Mouse (Mus musculus) gastrocnemius, postnatal 25 days (tissue): ENCODE results near the gene Mettl23. TPM values are rescaled to one million over a fixed set of nuclear protein-coding genes. Genes with fewer than 3 reads are reported as not detected.
"Not testable (repeated sequence)": the region's sequence is repeated elsewhere in the genome, so short reads cannot be mapped to it uniquely, and the experiment has no call there.

Experiments used
- DNase-seq: peaks from one replicate; pipeline ENCODE4 v3.0.0; 2022
- total RNA-seq, 2 experiments: library from RNA; stranded (reverse); gene quantifications; 1 replicate in 1 of 2; 2 replicates in 1 of 2; pipeline ENCODE4 v1.2.3; 2021

Mettl23 gene
- total RNA-seq, 2 experiments from 2014 or later, result 33.1 to 36.7 TPM

DNA sequence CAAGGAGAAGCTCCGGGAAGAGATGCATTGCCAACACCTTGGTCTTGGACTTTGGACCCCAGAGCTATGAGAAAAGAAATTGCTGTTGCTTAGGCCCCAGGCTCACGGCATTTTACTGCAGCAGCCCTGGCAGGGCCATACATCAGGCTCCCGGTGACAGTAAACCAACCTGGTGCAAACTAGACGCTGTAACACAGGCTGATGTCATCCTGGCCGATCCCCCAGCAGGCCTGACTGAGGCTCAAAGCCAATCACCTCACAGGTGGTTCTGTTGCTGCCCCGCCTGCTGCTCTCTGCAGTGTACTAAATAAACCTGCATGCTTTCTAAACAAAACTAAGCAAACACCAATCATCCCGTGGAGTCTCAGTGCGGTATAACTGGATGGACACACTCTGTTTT lies 24.4 kb upstream of the Mettl23 start:
- no peak for DNase-seq

DNA sequence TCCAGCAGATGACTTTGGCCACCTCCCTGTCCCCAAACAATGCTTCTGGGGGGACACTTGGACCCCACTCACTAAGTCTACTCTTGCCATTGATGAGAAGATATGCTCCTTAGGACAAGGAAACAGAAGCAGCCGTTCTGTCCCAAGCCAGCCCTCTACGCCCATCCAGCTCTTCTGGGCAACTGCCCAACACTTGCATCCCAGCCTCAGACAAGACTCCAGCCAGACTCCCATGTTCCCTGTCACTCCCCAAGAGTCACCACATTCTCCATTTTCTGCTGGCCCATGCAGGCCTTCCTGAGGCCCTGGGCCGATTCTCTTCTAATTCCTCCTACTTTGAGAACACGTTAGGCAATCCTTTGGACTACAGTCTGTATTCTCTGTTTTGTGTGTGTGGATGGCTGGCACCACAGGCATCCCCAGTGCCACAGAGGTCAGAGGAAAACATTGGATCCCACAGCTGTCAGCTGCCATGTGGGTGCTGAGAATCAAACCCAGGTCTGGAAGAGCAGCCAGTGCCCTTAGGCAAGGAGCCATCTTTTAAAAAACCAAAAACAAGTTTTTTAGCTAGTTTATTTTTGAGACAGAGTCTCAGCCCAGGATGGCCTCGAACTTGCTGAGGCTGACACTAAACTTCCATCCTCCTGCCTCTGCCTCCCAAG lies 23.0 kb upstream of the Mettl23 start:
- peak; percentile 55 for DNase-seq

DNA sequence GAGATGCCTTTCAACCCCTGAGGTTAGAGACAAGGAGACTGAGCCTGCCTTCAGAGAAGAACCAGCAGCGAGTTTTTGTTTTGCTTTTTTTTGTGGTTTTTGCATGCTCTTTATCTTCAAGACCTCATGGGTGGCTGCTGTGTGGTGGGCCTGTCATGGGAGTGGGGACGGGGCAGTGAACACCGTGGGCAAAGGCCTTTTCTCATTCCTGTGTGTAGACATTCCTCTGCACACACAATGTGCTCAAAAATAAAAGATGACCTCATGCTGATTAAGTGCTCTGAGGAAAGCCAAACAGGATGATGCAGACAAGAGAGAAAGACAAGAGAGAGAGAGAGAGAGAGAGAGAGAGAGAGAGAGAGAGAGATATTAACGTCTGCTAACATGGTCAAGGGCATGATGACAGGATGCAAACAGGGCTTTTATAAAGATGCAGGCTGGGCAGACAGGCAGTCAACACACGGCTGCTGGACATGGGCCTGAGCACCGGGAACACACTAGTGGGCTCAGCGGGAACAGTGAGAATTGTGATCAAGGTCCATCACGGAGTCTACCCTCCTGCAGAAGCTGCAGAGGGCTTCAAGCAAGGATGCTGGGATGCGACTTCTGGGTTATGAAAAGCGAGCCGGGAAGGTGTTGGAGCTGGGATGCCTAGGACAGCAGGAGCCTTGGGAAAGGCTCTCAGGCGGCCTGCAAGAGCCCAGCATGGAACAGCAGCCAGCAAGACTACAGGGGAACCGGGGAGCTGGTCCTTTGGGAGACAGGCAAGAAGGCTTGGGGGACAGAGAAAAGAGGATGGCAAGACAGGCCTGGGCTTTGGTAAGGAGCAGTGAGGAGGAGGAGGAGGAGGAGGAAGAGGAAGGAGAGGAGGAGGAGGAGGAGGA lies 21.8 kb upstream of the Mettl23 start:
- DNase-seq, result no peak

DNA sequence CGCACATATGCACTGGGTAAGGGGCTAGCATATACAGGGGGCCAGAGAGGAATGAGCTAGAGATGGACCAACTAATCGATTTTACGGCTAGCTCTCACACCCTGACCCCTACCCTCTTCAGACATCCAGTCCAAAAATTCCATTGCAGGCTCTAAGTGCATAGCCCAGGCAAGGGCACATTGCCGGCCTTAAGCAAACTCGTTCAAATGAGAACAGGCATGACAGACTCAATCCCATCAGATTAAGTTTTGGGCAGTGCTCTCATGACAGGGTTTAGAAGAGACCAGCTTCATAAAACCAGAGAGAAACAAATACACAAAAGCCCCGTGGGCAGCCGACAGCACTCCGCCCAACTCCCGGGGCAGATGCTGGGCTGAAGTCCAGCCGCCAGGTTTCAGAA lies 20.9 kb upstream of the Mettl23 start:
- no peak for DNase-seq

DNA sequence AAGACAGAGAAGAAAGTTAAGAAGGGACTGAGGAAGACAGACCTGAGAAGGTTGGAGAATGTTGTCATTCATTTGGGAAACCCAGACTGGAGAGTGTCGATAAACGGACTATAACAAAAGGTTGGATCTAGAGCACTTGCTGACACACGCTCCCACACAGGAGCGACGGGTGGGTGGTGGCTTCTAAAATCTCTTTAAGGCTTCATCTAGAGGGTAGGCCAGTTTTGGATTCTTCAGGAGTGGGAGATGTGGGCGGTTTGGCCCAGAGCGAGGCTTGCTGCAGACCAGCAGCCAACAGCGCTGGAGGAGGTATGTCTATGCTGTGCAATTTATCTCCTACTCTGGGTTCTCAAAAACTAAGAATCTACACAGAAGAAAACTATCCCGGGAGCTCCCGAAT lies 20.5 kb upstream of the Mettl23 start:
- no peak for DNase-seq

DNA sequence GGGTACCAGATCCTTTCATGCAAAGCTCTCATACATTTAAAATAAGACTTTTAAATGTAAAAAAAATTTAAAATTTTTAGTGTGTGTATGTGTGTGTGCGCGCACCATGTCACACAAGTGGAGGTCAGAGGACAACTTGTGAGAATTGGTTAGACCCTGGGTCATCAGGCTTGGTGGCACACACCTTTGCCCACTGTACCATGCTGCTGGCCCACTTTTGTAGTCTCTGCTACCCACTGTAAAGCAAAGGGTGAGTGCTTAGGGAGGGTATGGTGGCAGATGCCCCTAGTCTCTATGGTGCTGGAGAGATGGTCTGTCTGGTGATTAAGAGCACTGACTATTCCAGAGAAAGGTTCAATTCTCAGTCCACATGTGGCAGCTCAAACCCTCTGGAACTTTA lies 19.8 kb upstream of the Mettl23 start:
- no peak for DNase-seq

DNA sequence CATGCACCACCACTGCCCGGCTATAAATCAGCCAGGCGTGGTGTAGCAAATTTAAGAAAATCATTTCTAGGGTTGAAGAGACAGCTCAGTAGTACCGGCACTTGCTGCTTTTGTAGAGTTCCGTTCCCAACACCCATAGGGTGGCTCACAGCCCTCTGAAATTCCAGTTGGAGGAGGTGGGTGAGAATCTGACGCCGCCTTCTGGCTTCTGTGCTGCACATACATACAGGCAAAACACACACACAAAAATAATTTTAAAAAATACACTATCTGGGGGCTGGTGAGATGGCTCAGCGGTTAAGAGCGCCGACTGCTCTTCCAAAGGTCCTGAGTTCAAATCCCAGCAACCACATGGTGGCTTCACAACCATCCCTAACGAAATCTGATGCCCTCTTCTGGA lies 19.2 kb upstream of the Mettl23 start:
- DNase-seq, result not testable (repeated sequence)

DNA sequence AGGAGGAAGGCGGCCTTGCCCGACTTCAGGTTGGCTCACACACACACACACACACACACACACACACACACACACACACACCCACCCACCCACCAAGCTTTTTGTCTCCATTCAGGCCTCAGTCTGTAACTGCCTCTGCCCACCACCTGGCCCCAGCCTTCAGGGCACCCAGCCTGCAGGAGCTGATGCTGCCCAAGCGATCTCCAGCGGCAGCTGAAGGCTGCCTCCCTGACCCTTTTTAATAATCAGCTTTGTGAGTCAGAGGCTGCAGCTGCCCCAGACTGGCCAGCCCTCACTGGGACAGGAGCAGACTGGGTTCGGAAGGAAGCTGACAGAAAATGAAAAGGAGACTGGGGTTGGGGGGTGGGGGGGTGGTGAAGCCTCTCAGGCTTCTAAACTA lies 17.8 kb upstream of the Mettl23 start:
- peak; percentile 53 for DNase-seq

DNA sequence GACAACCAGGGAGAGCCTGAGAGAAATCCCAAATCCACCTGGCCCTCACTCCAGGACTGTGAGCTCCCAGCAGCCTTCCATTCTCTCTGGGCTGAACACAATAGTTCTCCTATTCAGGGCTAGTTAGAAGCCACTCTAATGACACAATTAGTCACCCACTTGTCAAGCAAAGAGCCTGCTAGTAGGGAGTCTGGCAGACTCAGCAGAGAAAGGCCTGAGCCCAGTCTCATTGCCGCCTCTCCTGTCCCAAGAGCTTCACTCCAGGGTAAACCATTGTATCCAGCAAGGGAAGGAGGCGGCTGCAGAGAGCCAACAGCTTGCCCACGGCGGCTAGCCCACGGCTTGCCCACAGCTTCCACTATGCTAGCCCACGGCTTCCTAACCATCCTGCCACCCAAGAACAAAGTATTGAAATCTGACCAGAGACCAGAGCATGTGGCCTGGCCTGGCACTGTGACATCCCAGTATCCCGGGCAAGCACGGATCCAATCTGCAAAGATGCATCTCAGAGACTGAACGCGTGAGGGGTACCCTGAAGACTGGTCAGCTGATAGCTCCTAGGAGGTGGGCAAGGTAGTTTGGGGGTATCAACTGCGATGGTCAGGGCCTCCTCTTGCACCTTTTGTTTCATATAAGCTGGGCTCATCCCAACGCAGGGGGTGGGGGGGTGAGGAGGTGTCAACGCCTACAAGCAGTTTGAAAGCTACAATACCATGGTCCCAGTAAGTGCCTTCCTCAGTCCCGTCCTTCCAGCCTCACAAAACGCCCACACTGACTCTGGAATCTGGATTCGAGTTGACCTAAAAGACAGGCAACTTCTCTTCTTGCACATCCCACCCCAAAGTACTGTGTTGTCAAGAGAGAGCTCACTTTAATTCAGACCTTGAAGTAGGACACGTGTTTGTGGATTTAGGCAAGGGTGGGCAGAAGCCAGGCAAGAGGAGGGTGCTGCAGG lies 16.3 kb upstream of the Mettl23 start:
- no peak for DNase-seq

DNA sequence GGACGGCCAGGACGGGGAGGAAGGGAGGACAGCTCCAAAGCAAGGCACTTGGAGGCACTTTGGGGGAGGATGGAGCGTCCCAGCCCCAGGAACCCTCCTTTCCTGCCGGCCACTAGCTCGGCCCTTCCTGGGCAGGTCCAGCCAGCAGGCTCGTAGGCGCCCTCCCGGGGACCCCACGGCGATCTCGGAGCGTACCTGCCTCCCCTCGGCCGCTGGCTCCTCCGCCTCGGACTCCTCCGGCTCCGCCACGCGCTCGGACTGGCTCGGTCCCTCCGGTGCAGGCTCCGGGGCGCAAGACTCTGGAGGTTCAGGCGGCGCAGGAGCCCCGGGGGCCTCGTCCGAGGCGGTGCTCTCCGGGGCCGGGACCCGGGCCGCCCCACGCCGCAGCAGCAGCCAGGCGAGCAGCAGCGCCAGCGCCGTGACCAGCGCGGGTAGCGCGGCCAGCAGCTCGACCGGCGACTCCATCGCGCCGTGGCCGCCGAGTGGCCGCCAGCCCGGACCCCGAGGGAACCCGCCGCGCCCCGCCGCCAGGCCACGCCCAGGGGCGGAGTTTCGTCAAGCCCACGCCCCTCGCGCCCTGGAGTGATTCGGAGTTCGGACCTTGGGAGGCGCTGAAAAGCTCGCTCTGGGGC lies 15.4 kb upstream of the Mettl23 start, which contains the start of gene Mxra7:
Gene Mxra7 (minus strand): TSS at position 513 of the 632 bp plus-strand sequence.
- peak; percentile 83 for DNase-seq

DNA sequence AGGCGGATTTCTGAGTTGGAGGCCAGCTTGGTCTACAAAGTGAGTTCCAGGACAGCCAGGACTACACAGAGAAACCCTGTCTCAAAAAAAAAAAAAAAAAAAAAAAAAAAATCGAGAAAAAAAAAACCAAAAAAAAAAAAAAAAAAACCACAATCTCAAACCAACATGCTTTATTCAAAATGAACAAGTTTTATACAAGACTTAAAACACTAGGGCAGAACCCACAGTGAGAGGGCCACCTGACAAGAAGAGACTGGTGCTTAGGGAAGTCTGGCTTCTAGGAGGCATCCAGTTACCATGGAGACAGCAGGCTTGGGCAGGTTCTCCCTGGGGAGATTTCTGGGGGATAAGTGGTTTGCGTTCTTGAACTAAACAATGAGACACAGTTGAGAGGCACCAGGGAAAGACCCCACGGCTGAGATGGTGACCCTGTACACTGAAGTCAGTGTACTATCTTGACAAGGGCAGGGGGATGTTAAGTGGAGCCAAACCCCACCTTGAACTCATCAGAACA lies 10.8 kb upstream of the Mettl23 start:
- no peak for DNase-seq

DNA sequence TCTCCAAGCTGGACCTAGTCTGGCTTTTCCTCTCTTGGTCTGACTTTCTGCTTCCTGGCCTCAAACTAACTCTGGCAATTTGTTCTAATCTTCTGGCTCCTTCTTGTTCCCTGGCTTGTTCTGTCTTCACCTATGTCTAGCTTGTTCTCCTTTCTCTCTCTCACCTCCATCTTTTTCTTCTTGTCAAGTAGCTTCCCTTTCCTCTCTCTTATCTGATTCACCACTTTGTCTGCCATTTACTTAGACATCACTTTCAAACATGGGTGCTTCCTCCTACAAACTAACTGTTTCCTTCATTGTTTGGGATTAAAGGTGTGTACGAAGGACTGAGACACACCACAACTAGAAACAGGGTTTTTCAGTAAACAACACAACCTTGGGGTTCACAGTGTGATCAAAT lies 8.1 kb upstream of the Mettl23 start:
- DNase-seq, result no peak

DNA sequence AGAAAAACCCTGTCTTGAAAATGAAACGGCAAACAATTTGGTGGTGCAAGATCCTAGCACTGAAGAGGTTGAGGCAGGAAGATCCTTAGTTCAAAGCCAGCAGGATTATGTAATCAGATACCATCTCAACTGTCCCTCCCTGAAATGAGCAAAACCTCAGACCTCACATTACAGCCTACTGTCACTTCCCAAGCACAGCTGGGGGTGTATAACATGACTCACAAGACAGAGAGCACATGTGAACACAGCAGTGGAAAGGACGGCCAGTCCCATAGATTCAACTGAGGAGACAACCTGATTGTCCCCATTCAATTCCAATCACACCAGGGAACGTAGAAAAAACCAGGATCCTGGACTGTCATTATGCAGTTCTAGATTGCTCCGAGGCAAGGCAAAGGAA lies 6.8 kb upstream of the Mettl23 start:
- no peak for DNase-seq

DNA sequence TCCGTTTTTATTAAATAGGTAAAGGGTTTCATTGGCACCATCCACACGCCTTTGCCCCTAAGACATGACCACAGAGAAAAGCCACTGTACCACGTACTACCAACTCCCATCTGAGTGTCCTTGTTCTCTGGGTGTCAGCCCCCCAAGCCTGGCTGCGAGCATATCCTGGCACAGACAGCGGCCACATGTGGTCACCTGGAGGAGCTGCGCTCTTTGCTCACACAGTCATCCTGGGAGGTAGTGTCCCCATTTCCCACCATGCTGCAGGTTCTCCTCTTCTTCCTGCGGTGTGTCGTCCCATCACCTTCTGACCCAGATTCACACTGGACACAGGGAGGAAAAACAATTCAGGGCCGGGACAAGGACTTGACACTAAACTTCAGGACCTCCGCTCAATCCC lies 5.6 kb upstream of the Mettl23 start:
- no peak for DNase-seq

DNA sequence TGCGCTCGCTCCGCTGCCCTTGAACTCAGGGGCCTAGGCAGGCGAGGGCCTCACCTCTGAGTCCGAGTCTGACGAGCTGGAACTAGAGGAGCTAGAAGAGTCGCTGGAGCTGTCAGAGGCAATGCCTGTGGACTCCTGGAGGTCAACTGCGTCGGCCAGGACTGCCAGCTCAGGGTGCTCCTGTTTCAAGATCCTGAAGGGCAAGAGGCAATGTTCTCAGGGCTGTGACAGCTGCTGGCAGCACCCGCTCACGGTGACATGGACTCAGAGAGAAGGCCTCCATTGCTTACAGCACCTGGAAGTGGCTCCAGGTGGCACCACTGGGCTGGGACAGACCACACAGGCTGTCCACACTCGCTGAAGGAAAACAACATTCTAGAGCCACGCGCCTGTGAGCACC lies 4.1 kb upstream of the Mettl23 start:
- DNase-seq, result peak; percentile 63

DNA sequence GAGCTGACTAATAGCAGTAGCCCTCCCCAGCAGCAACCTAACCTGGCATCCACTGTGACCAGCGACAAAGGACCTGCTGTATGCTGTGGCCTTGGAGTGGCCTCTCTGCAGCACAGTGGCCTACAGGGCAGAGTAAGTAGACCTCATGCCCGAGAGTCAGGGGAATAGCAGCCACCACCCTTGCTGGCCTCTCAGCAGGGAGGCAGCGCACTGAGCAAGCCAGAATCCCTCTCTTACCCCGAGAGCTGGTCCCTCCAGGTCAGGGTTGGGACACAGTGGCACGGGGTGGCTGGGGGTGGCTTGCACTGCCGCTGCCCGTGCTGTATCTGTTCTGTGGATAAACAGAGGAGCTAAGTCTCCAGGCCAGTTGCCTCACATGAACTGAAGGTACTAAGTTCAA lies 3.5 kb upstream of the Mettl23 start:
- no peak for DNase-seq

DNA sequence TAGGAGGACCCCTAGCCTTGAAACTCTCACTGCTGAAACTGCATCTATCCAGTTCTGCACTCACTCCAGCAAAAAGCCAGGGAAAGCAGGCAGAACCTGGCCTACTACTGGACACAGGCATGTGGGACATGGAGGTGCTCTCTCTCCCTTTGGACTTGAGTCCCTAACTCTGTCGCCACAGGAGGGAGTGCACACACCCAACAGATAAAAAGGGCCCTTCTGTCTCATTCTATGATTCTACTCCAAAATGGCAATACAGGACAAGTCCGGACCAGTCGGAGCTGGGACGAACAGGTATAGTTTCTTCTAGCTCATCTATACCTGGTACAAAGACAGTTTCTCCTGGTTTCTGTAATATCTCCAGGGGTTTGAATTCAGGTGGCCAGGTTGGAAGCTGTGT lies 2.3 kb upstream of the Mettl23 start:
- DNase-seq, result no peak

DNA sequence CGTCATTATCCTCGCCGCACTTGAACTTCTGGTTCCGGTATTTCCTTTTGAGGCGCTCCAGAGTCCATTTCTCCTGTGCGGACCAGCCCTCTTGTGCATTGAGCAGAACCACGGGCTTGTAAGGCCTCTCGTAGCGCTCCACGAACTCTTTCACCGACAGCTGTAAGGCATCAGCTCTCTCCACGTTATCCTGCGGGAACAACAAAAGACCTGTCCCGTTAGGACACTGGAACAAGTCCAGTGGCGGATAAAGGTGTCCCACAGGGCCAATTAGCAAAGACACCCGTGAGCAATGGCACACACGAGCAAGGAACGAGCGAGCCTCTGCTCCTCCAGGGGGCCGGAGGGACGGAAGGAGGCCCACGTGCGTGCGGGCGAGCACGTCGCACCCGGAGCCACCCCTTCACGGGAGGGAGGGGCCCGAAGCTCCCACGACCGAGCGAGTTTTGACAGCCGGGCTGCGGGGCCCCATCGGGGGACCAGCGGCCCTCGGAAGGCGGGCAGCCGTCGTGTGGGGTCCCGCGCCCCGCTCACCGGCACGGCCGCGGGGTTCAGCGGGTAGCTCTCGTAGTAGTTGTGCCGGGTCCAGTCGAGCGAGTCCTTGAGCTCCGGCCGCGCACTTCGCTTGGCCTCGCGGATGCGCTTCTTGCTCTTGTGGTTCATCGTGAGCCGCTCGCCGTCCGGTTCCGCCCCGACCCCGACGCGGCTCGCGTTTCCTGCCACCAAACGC lies 382 bp upstream of the Mettl23 start:
- peak; percentile 76 for DNase-seq

DNA sequence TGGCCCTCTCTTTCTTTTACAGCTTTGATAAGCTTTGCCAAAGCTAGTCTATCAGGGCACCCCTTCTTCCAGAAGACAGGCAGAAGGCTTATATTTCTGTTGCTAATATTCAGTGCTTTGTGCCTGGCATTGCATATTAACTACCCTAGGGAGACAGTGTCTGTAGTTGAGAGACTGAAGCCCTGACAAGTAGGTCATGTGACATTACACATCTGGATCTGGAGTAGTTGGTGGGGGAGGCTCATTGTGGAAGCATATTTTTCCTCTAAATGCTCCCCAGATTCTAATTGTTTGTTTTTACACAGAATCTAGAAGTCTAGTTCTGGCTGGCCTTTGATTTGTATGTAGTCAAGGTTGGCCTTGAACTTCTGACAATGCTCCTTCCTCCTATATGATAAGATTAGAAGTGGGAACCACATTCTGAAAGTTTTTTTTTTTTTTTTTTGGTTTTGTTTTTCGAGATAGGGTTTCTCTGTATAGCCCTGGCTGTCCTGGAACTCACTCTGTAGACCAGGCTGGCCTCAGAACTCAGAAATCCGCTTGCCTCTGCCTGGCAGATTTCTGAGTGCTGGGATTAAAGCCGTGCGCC lies 3.6 kb downstream of the Mettl23 start:
- DNase-seq, result no peak

DNA sequence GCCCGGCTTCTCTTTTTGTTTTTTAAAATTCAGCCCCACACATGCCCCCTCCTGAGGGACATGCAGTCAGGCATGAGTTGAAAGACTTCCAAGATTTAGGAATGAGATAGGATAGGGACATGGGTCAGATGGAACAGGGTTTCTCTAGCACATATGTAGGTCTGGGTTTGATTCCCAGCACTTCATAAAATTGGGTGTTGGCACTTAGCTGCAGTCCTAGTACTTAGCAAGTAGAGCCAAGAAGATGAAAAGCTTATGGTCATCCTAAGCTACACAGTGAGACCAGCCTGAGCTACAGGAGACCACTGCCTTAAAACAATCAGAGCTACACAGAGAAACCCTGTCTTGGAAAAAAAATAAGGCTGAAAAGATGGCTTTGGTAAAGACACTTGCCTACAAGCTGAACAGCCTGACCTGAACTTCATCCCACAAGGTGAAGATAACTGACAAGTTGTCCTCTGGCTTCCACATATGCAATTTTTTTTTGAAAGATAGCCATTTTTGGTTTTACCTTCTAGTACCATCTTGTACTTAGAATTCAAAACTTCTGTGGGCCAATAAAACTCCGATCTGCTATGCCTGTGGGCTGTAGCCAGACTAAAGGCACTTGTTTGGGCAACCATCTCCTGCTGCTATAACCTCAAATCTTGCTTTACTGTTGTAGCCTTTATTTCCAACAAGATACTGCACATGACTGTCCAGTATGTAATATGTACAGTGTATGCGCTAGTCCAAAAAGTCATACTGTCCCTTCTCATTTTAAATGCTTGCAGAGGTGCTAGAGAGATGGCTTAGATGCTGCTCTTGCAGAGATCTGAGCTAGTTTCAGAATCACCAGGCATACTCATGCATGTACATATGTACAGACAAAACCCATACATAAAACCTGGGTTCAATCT lies 4.4 kb downstream of the Mettl23 start:
- DNase-seq, result no peak
